10 mouse cellular contexts compared by ENCODE assay signal in genomic region chr7:79502152-79503102, GRCm38 (mm10). TPM values are rescaled to one million over a fixed set of nuclear protein-coding genes. Genes with fewer than 3 reads are reported as not detected.
A peak's percentile ranks its signal among the peaks of the same experiment; 100 is the strongest.
DNase-seq lines count a peak whose midpoint lies in the region; ATAC-seq and TF ChIP-seq lines count a peak whose summit lies in the region.
"Had no signal": no experiment of that assay in that cellular context is flagged by ENCODE, and none has a peak within 500 bp of the region (broad histone marks: within the 10 kb centered on the region; RNA-seq: fewer than 3 reads in every experiment).

No protein-coding gene starts in this region.

- WGBS in cerebellum, adult 2 months = 44% methylated on average over 10 of the region's 10 CpGs
- WGBS in forebrain, embryonic 13.5 days = 7% methylated on average over 10 of the region's 10 CpGs
- 11% methylated on average over 10 of the region's 10 CpGs for WGBS in midbrain, embryonic 13.5 days

- H3K36me3 ChIP-seq in forebrain, embryonic 13.5 days (ENCODE audit: poor library complexity, severe bottlenecking) = peaks cover 30% of the 10 kb centered on the region
- no peaks in the 10 kb centered on the region for H3K36me3 ChIP-seq in midbrain, embryonic 13.5 days

- no peak for DNase-seq in layer of hippocampus, adult 2 months (ENCODE audit: low spot score in 2 of 2)
- no peak for DNase-seq in layer of hippocampus, adult 9-10 months (ENCODE audit: low spot score)
- peak; percentile 25 to 42 for DNase-seq in cerebellum, adult 2 months
- no peak for DNase-seq in gastrocnemius, postnatal 10 days
- no peak for DNase-seq in thymus, postnatal 0 days (ENCODE audit: low spot score)
- no peak for DNase-seq in urinary bladder, postnatal 14 days (ENCODE audit: low spot score)
- DNase-seq: thymus, adult 18-20 months had no signal

- TF ChIP-seq POLR2A in cerebellum, adult 2 months (IDR thresholded peaks at IDR 0.05; ENCODE audit: borderline replicate concordance, insufficient read depth, low read length) = no peak

- no peaks in the 10 kb centered on the region for H3K9me3 ChIP-seq in forebrain, embryonic 13.5 days (replicated peaks)
- H3K9me3 ChIP-seq in midbrain, embryonic 13.5 days = no peaks in the 10 kb centered on the region

- peaks cover 15% of the 10 kb centered on the region for H3K4me1 ChIP-seq in cerebellum, adult 2 months (ENCODE audit: control insufficient read depth, insufficient read depth, low read length)
- H3K4me1 ChIP-seq in forebrain, embryonic 13.5 days = peaks cover 36% of the 10 kb centered on the region
- peaks cover 77% of the 10 kb centered on the region for H3K4me1 ChIP-seq in midbrain, embryonic 13.5 days (replicated peaks)

- no peak for TF ChIP-seq CTCF in layer of hippocampus, adult 2 months (conservative IDR thresholded peaks at IDR 0.05)
- no peak for TF ChIP-seq CTCF in cerebellum, adult 2 months (IDR thresholded peaks at IDR 0.05; ENCODE audit: borderline replicate concordance, insufficient read depth, low read depth, low read length)

- no peak for ATAC-seq in forebrain, embryonic 13.5 days
- ATAC-seq in midbrain, embryonic 13.5 days = no peak

- peak overlapping the region; percentile 100 for H3K9ac ChIP-seq in forebrain, embryonic 13.5 days
- peak overlapping the region; percentile 99 for H3K9ac ChIP-seq in midbrain, embryonic 13.5 days (replicated peaks)
- H3K9ac ChIP-seq: liver, embryonic 14.5 days had no signal

- peak overlapping the region; percentile 97 for H3K27ac ChIP-seq in layer of hippocampus, adult 2 months
- H3K27ac ChIP-seq in cerebellum, adult 2 months (ENCODE audit: insufficient read depth, low read length) = peak overlapping the region; percentile 89
- peak overlapping the region; percentile 100 for H3K27ac ChIP-seq in forebrain, embryonic 13.5 days
- peak overlapping the region; percentile 97 for H3K27ac ChIP-seq in midbrain, embryonic 13.5 days
- H3K27ac ChIP-seq: liver, embryonic 14.5 days had no signal

- H3K4me2 ChIP-seq in forebrain, embryonic 13.5 days = peak overlapping the region; percentile 99
- peak overlapping the region; percentile 90 for H3K4me2 ChIP-seq in midbrain, embryonic 13.5 days (replicated peaks)

- peak overlapping the region; percentile 89 for H3K4me3 ChIP-seq in layer of hippocampus, adult 2 months
- H3K4me3 ChIP-seq in cerebellum, adult 2 months (replicated peaks; ENCODE audit: insufficient read depth, low read depth, low read length) = peak overlapping the region; percentile 92
- peak overlapping the region; percentile 99 for H3K4me3 ChIP-seq in forebrain, embryonic 13.5 days
- H3K4me3 ChIP-seq in midbrain, embryonic 13.5 days (replicated peaks) = peak overlapping the region; percentile 86

- H3K27me3 ChIP-seq in cerebellum, adult 2 months (ENCODE audit: control insufficient read depth, insufficient read depth, low read length) = no peaks in the 10 kb centered on the region
- H3K27me3 ChIP-seq in forebrain, embryonic 13.5 days = no peaks in the 10 kb centered on the region
- H3K27me3 ChIP-seq in midbrain, embryonic 13.5 days = peaks cover 49% of the 10 kb centered on the region

RNA-seq across cellular contexts. Expression of gene Polg, which starts 36.3 kb away (rescaled TPM):
- 100 to 1,000 TPM in 1 of 2 experiments, 10 to 100 TPM in 1; 76.5 to 101 TPM for total RNA-seq in layer of hippocampus, adult 2 months (2021)
- 69.9 and 72.8 TPM in 2 replicates for polyA plus RNA-seq in cerebellum, adult 2 months (2012; rRNA removed)
- 29.7 and 30.4 TPM in 2 replicates for polyA plus RNA-seq in forebrain, embryonic 13.5 days (2015; fragmentation: Nextera tagmentation; extraction: Ambion mirVana)
- polyA plus RNA-seq in midbrain, embryonic 13.5 days (2015; fragmentation: Nextera tagmentation; extraction: Ambion mirVana) = 22.0 and 23.8 TPM in 2 replicates
- total RNA-seq in gastrocnemius, postnatal 10 days (2021) = 10 to 100 TPM; 36.6 to 44.9 TPM
- polyA plus RNA-seq in thymus, postnatal 0 days (2015; fragmentation: Nextera tagmentation; extraction: Ambion mirVana) = 38.5 and 40.4 TPM in 2 replicates

Comparison
In these comparisons a context has a peak if more than half of its experiments do, and no peak if none do; other contexts are left out.
1. DNase-seq: peak in cerebellum, adult 2 months (2 of 2); none in layer of hippocampus, adult 2 months (0 of 2), layer of hippocampus, adult 9-10 months (single experiment), gastrocnemius, postnatal 10 days (single experiment), thymus, postnatal 0 days (single experiment) and urinary bladder, postnatal 14 days (single experiment).
2. Peak in every context shown above with its lines, with median percentiles within 50 percentile points of each other: H3K27ac ChIP-seq and H3K4me3 ChIP-seq.